Mouse (Mus musculus) intestine, embryonic 16.5 days (tissue): ENCODE measurements around the gene Ddb2. TPM values are rescaled to one million over a fixed set of nuclear protein-coding genes. Genes with fewer than 3 reads are reported as not detected.

Experiments used
- ATAC-seq: fragments of 200-750 bp; cut with Nextera tagmentation; 2 replicates; pipeline ENCODE4 v1.8.0; 2017; ENCODE audit warnings: moderate TSS enrichment, moderate library complexity
- H3K27ac ChIP-seq: fragments of 300-500 bp; sonication (generic); 2 replicates; pipeline ENCODE4 v1.5.1; 2014; ENCODE audit warnings: mild to moderate bottlenecking, low read length
- H3K27me3 ChIP-seq: fragments of 300-500 bp; sonication (generic); replicated peaks from 2 replicates; pipeline ENCODE4 v1.6.1; 2014; ENCODE audit warnings: low read length, control low read depth, mixed read lengths; ENCODE audit not compliant: control insufficient read depth, insufficient read depth
- H3K36me3 ChIP-seq: fragments of 300-500 bp; sonication (generic); 2 replicates; pipeline ENCODE4 v1.6.1; 2014; ENCODE audit warnings: low read length, control low read depth; ENCODE audit not compliant: control insufficient read depth, insufficient read depth
- H3K4me1 ChIP-seq: fragments of 300-500 bp; sonication (generic); 2 replicates; pipeline ENCODE4 v1.6.1; 2014; ENCODE audit warnings: low read length, control low read depth, mixed read lengths; ENCODE audit not compliant: control insufficient read depth, insufficient read depth
- H3K4me2 ChIP-seq: fragments of 300-500 bp; sonication (generic); 2 replicates; pipeline ENCODE4 v1.6.1; 2014; ENCODE audit warnings: low read depth, low read length, control low read depth
- H3K4me3 ChIP-seq: fragments of 300-500 bp; sonication (generic); 2 replicates; pipeline ENCODE4 v1.5.1; 2014; ENCODE audit warnings: mild to moderate bottlenecking, low read length
- H3K9ac ChIP-seq: fragments of 300-500 bp; sonication (generic); 2 replicates; pipeline ENCODE4 v1.6.1; 2014; ENCODE audit warnings: low read depth, low read length
- H3K9me3 ChIP-seq: fragments of 300-500 bp; sonication (generic); 2 replicates; pipeline ENCODE4 v1.6.1; 2016; ENCODE audit warnings: low read length, control low read depth; ENCODE audit not compliant: control insufficient read depth
- WGBS: fragments of 180-500 bp; shearing (Covaris S2); extraction: QIAGEN DNeasy Blood & Tissue Kit; methylation state at CpG from one replicate; pipeline ENCODE4 v1.1.7; 2014; 5-methylcytosine and 5-hydroxymethylcytosine counted together
- polyA plus RNA-seq: library from polyadenylated mRNA; unstranded; fragments of >200 nt; fragmentation: Nextera tagmentation; extraction: Ambion mirVana; gene quantifications from 2 replicates; pipeline ENCODE4 v1.2.1, GENCODE M21; 2015

Gene Ddb2
- polyA plus RNA-seq, 1 experiment from 2014 or later = 15.2 TPM

DNA sequence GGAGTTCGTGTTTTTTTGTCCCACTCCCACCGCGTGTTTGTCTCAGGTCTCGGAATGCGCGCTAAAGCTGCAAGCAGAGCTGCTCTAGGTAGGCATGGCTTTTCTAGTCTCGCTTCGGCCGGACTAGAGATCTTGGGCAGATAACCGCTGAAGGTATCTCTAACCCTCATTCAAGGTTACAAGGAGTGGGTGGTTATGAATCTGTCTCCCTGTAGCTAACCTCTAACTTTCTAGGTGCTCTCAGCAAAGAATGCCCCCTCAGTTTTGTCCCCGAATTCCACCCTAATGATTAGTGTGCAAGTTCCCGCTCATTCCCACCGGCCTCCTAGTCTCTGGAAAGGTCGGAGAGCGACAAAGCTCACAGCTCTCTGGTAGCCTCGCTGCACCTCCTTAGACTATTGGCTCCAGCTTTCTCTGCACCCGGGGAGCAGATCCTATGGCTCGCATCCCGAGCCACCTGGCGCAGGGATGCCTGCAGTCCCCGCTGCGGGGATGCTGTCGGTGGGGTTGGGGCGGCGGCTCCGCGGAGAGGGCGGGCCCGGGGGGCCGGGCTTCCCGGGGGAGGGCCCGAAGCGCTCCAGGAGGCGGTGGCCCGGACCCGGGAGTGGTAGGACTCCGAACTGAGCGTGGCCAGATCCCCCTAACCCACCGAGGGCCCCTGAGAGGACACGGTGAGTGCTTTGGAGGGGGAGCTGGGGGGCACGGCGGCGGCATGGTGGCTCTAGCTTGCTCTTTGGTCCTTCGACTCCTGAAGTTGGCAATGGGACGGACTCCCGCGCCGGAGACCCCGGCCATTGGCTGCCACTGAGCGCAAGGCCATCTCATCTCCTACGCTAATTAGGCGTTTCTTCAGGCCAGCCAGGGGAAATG lies 19.7 kb upstream of the Ddb2 start:
- 1% methylated on average over 52 of the region's 52 CpGs for WGBS
- peak overlapping the region; percentile 76 for H3K4me3 ChIP-seq
- peak overlapping the region; percentile 36 for H3K27ac ChIP-seq
- H3K9me3 ChIP-seq = no peaks in the 10 kb centered on the region
- H3K27me3 ChIP-seq = peaks cover 2% of the 10 kb centered on the region; the same call in 1 of the 2 replicates
- peak overlapping the region; percentile 72 for H3K9ac ChIP-seq
- H3K36me3 ChIP-seq = no peaks in the 10 kb centered on the region
- H3K4me2 ChIP-seq = peak overlapping the region; percentile 96
- peaks cover 22% of the 10 kb centered on the region for H3K4me1 ChIP-seq
- peak; percentile 82 for ATAC-seq

DNA sequence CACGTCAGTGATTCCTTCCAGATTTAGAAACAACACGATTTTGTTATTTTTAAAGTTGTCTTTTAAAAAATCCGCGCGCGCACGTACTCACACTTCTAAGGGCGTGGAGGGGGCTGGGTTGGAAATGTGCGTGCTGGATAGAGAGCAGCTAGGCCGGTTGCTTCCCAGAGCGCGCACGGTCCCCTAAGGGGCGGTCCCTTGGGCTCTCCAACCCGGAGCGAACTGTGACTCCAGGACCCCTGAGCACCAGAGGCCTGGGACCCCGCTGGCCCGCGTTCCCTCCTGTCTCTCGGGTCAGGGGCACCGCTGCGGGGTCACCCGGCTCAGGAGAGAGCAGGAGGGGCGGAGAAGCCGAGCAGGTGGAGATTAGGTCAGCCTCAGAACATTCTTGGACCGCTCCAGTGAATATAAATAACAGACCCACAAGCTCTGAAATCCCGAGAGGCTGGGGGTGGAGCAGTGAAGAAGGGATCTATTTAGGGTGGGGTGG lies 18.9 kb upstream of the Ddb2 start, which contains the start of gene Pacsin3:
Gene Pacsin3 (plus strand): TSS at position 294 of the 490 bp plus-strand sequence.
- no peaks in the 10 kb centered on the region for H3K36me3 ChIP-seq
- peaks cover 2% of the 10 kb centered on the region; the same call in 1 of the 2 replicates for H3K27me3 ChIP-seq
- peak within 1 kb of the TSS; percentile 76 for H3K4me3 ChIP-seq
- peak within 1 kb of the TSS; percentile 96 for H3K4me2 ChIP-seq
- H3K4me1 ChIP-seq = peaks cover 22% of the 10 kb centered on the region
- no peaks in the 10 kb centered on the region for H3K9me3 ChIP-seq
- H3K27ac ChIP-seq = peak within 1 kb of the TSS; percentile 36
- 3% methylated on average over 27 of the region's 27 CpGs for WGBS
- peak within 1 kb of the TSS; percentile 72 for H3K9ac ChIP-seq
- ATAC-seq = peak; percentile 25; the same call in 1 of the 2 replicates

DNA sequence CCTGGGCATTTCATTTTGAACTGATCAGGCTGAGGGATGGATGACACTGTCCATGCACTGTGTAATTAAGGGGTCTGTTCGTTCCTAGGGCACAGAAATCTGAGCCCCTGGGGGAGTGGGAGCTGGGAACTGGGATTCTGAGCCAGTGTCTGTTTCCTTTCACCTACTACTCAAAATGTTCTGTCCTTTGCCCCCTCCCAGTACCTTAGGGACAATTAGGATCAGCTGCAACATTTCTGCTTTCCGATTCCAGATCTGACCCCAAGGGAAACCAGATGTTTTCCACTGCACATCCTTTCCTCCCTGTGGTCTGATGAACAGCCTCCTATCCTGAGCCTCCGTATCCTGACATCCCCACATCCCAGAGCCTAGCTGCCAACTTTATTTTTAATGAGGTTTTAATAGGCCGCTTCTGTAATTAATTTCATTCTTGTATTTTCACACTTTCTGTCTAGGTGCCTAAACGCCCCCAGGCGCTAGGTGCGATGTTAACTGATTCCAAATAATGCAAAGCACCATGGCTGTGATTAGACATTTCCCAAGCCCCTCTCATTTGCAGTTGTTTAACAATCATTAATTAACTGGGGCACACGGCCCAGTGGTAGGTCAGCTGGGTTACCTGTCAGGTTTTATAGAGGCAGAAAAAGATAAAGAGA lies 18.1 kb upstream of the Ddb2 start:
- H3K27ac ChIP-seq = no peak overlapping the region
- H3K4me2 ChIP-seq = no peak overlapping the region
- no peak overlapping the region for H3K4me3 ChIP-seq
- 40% methylated on average over 8 of the region's 8 CpGs for WGBS
- ATAC-seq = no peak
- peaks cover 22% of the 10 kb centered on the region for H3K4me1 ChIP-seq
- H3K36me3 ChIP-seq = no peaks in the 10 kb centered on the region
- H3K27me3 ChIP-seq = peaks cover 2% of the 10 kb centered on the region; the same call in 1 of the 2 replicates
- no peak overlapping the region for H3K9ac ChIP-seq
- no peaks in the 10 kb centered on the region for H3K9me3 ChIP-seq

DNA sequence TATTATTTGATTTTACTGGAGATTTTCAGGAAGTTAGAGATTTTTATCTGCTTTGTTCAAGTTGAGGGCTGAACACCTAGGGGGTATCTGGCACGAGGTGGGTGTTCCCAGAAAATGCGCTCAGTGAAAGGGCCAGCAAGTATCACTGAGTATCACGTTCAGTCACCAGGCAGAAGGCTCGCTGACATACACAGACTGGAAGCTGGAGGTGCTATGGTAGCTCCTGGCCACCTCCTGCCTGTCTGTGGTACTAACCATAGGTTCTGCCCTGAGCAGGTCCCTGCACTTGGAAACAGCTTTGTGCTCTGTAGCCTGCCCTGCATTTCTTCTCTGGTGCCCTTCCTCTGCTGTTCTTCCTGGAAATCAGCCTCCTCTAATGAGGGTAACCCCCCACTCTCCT lies 15.7 kb upstream of the Ddb2 start:
- H3K9ac ChIP-seq = no peak overlapping the region
- H3K36me3 ChIP-seq = no peaks in the 10 kb centered on the region
- no peak overlapping the region for H3K4me3 ChIP-seq
- H3K4me1 ChIP-seq = peaks cover 12% of the 10 kb centered on the region
- H3K27ac ChIP-seq = no peak overlapping the region
- H3K27me3 ChIP-seq = peaks cover 2% of the 10 kb centered on the region; the same call in 1 of the 2 replicates
- 64% methylated on average over 4 of the region's 4 CpGs for WGBS
- no peak overlapping the region for H3K4me2 ChIP-seq
- ATAC-seq = no peak
- no peaks in the 10 kb centered on the region for H3K9me3 ChIP-seq

DNA sequence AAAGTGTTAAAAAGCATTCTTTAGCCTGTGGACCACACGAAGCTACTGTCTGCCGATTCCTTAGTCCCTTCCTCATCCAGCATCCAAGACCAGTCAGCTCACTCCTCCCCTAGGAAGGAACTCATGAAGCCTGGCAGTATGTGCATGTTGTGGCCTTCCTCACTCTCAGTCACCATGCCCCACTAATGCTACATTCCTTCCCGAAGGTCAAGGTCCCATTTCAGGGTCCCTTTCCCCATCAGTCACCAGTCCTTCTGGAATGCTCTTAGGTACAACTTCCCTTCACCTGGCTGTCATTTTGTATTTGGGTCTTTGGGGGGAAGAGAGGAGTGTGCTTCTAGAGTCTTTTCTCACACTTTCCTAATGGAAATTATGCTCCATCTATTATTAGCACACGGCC lies 15.2 kb upstream of the Ddb2 start:
- Histone ChIP-seq H3K4me1 (peaks cover 7% of the 10 kb centered on the region; the same call in 1 of the 2 replicates), H3K4me2 (no peak overlapping the region), H3K9ac (no peak overlapping the region), H3K27ac (no peak overlapping the region), H3K9me3 (no peaks in the 10 kb centered on the region), H3K36me3 (no peaks in the 10 kb centered on the region), H3K4me3 (no peak overlapping the region), H3K27me3 (peaks cover 2% of the 10 kb centered on the region; the same call in 1 of the 2 replicates)
- no peak for ATAC-seq
- 70% methylated on average over 4 of the region's 4 CpGs for WGBS

DNA sequence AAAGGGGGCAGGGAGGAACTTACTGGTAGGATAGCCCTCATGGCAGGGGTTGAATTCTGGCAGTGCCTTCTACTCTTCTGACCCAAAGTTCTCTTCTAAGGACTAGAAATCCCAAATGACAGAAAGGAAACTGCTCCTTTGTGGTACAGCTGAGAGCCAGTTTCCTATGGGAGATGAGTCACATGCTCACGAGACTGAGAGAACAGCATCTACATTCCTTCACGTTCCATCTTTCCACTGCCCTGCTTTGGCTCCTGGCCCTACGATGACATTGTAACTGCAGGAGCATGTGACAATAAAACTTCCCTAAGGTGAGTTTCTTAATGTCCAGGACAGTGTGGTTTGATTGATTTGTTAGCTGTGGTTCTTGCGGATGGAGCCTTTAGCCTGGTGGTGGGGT lies 11.6 kb upstream of the Ddb2 start:
- H3K4me1 ChIP-seq = no peaks in the 10 kb centered on the region
- WGBS = 87% methylated on average over 4 of the region's 4 CpGs
- ATAC-seq = no peak

DNA sequence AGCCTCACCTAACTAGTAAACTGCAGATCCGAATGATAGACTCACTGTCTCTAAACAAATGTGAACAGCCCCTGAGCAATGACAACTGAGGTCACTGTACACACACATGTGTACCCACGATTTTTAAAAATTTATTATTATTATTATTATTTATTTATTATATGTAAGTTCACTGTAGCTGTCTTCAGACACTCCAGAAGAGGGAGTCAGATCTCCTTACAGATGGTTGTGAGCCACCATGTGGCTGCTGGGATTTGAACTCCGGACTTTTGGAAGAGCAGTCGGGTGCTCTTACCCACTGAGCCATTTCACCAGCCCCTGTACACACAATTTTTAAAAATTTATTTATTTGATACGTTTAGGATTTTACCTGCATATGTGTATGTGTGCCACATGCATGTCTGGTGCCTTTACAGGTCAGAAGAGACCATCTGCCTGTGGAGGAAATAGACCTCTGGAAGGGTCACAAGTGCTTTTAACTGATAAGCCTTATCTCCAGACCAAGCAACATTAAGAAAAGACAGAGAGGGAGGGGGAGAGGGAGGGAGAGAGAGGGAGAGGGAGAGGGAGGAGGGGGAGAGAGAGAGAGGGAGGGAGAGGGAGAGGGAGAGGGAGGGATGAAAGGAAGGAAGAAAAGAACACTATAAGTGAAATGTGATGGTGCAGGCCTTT lies 7.9 kb upstream of the Ddb2 start:
- WGBS = 75% methylated on average over 5 of the region's 5 CpGs
- no peaks in the 10 kb centered on the region for H3K36me3 ChIP-seq
- H3K4me3 ChIP-seq = no peak overlapping the region
- no peaks in the 10 kb centered on the region for H3K4me1 ChIP-seq
- no peak overlapping the region for H3K4me2 ChIP-seq
- no peaks in the 10 kb centered on the region for H3K9me3 ChIP-seq
- H3K9ac ChIP-seq = no peak overlapping the region
- H3K27me3 ChIP-seq = no peaks in the 10 kb centered on the region
- no peak overlapping the region for H3K27ac ChIP-seq
- ATAC-seq = no peak

More for the DNA sequence above, 11.6 kb upstream of the Ddb2 start:
- no peak overlapping the region for H3K4me3 ChIP-seq
- H3K9ac ChIP-seq = no peak overlapping the region
- H3K4me2 ChIP-seq = no peak overlapping the region
- no peaks in the 10 kb centered on the region for H3K9me3 ChIP-seq
- H3K36me3 ChIP-seq = no peaks in the 10 kb centered on the region
- H3K27me3 ChIP-seq = no peaks in the 10 kb centered on the region
- H3K27ac ChIP-seq = no peak overlapping the region

DNA sequence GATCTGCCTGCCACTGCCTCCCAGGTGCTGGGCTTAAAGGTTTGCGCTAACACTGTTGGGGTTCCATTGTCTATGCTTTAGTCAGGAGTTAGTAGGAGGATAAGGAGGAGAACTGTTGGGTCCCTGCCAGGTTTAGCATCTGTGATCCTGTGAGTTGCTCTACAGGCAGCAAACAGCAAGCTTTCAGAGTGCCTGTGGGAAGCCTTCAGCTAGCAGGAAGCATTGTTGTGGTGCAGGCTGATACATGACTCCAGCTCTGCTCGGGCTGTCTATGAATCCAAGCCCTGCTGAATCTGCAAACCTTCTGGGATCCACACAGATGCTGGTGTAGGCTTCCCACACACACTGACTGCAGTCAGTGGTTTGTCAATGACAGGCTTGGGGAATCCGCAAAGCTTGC lies 6.6 kb upstream of the Ddb2 start:
- Histone ChIP-seq H3K9ac (no peak overlapping the region), H3K4me2 (no peak overlapping the region), H3K36me3 (no peaks in the 10 kb centered on the region), H3K27me3 (no peaks in the 10 kb centered on the region), H3K4me3 (no peak overlapping the region), H3K9me3 (no peaks in the 10 kb centered on the region), H3K4me1 (no peaks in the 10 kb centered on the region), H3K27ac (no peak overlapping the region)
- ATAC-seq = no peak
- WGBS = 69% methylated on average over 3 of the region's 3 CpGs

DNA sequence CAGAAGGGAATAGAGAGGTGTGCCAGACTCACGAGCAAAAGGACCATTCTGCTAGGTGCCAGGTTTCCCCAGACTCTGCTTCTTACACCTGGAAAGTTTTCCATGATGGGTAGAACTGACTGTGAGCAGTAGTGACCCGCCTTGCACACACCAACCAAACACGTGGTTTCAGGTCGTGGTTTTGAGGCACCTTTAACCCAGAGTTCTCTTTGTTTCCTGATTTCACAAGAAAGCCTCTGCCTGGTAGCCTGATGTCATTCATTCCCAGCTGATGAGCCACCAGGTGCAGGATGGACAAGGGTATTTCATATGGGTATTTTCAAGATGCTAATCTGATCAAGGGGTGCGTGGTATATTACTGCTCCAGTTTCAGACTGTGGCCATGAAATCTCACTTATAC lies 5.8 kb upstream of the Ddb2 start:
- no peaks in the 10 kb centered on the region for H3K36me3 ChIP-seq
- no peak overlapping the region for H3K4me3 ChIP-seq
- H3K9me3 ChIP-seq = no peaks in the 10 kb centered on the region
- no peak overlapping the region for H3K4me2 ChIP-seq
- H3K27me3 ChIP-seq = no peaks in the 10 kb centered on the region
- no peak overlapping the region for H3K27ac ChIP-seq
- peak; percentile 57; the same call in 1 of the 2 replicates for ATAC-seq
- WGBS = 65% methylated on average over 5 of the region's 5 CpGs
- no peaks in the 10 kb centered on the region for H3K4me1 ChIP-seq
- no peak overlapping the region for H3K9ac ChIP-seq
